Mouse (Mus musculus): ENCODE results near the gene Iqgap3.

DNA sequence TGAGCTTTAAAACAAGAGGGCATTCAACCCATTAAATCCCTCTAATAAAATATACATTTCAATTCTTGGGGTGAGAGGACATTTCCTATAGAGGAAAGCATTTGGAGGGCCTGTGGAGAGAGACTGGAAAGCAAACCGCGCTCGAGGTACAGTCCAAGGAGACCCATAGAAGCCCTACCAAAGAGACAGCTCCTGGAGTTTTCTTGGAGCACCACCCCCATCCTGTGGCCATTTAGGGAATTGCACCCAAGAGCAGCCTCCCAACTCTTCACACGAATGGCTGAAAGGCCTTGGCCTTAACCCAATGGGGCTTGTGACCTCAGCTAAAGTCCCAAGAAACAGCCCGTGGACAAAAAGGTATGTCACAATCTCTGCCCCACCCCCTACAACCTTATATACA lies 10.0 kb upstream of the Iqgap3 start:
- TF ChIP-seq GATA1 (IDR thresholded peaks at IDR 0.05; ENCODE audit: borderline replicate concordance, low read length) = no peak
- TF ChIP-seq FLI1 (IDR thresholded peaks at IDR 0.05; ENCODE audit: low read length) = no peak
